Comparison of ENCODE assay signal across 7 mouse cellular contexts in genomic region chr5:103772252-103772651, GRCm38 (mm10).
DNase-seq lines count a peak whose midpoint lies in the region; ATAC-seq lines count a peak whose summit lies in the region.

No protein-coding gene starts in this region.

- no peaks in the 10 kb centered on the region for H3K9me3 ChIP-seq in liver, embryonic 11.5 days (ENCODE audit: control insufficient read depth, low read length)
- no peaks in the 10 kb centered on the region for H3K9me3 ChIP-seq in forebrain, embryonic 12.5 days
- H3K9me3 ChIP-seq in limb, embryonic 15.5 days, result no peaks in the 10 kb centered on the region
- H3K9me3 ChIP-seq in stomach, embryonic 16.5 days (replicated peaks; ENCODE audit: control insufficient read depth, low read length), result no peaks in the 10 kb centered on the region

- H3K9ac ChIP-seq in liver, embryonic 11.5 days (ENCODE audit: low read depth, low read length), result no peak overlapping the region
- H3K9ac ChIP-seq in forebrain, embryonic 12.5 days, result no peak overlapping the region
- H3K9ac ChIP-seq in limb, embryonic 15.5 days, result no peak overlapping the region
- H3K9ac ChIP-seq in stomach, embryonic 16.5 days (ENCODE audit: low read length), result no peak overlapping the region

- H3K27me3 ChIP-seq in liver, embryonic 11.5 days (replicated peaks; ENCODE audit: control insufficient read depth, insufficient read depth, low read length), result no peaks in the 10 kb centered on the region
- peaks cover 3% of the 10 kb centered on the region; the same call in 1 of the 2 replicates for H3K27me3 ChIP-seq in forebrain, embryonic 12.5 days
- no peaks in the 10 kb centered on the region for H3K27me3 ChIP-seq in limb, embryonic 15.5 days
- H3K27me3 ChIP-seq in stomach, embryonic 16.5 days (ENCODE audit: control insufficient read depth, insufficient read depth, low read length), result no peaks in the 10 kb centered on the region

- no peak overlapping the region for H3K4me3 ChIP-seq in liver, embryonic 11.5 days (ENCODE audit: low read depth, low read length)
- no peak overlapping the region for H3K4me3 ChIP-seq in forebrain, embryonic 12.5 days (replicated peaks)
- H3K4me3 ChIP-seq in limb, embryonic 15.5 days, result no peak overlapping the region
- H3K4me3 ChIP-seq in stomach, embryonic 16.5 days (replicated peaks; ENCODE audit: low read length), result no peak overlapping the region

- no peak for ATAC-seq in liver, embryonic 11.5 days (replicated peaks; ENCODE audit: low FRiP score)
- ATAC-seq in forebrain, embryonic 12.5 days (ENCODE audit: low FRiP score), result peak; percentile 40; the same call in 1 of the 2 replicates
- no peak for ATAC-seq in limb, embryonic 15.5 days (ENCODE audit: insufficient number of reproducible peaks, low FRiP score, low TSS enrichment, low read depth)
- no peak for ATAC-seq in stomach, embryonic 16.5 days (ENCODE audit: insufficient read depth, low FRiP score)

- no peaks in the 10 kb centered on the region for H3K36me3 ChIP-seq in liver, embryonic 11.5 days (ENCODE audit: control insufficient read depth, insufficient read depth, low read length)
- no peaks in the 10 kb centered on the region for H3K36me3 ChIP-seq in forebrain, embryonic 12.5 days (replicated peaks)
- no peaks in the 10 kb centered on the region for H3K36me3 ChIP-seq in limb, embryonic 15.5 days
- no peaks in the 10 kb centered on the region for H3K36me3 ChIP-seq in stomach, embryonic 16.5 days (ENCODE audit: control insufficient read depth, insufficient read depth, low read length)

- H3K27ac ChIP-seq in liver, embryonic 11.5 days (ENCODE audit: low read depth, low read length), result no peak overlapping the region
- H3K27ac ChIP-seq in forebrain, embryonic 12.5 days, result peak overlapping the region; percentile 89
- peak overlapping the region; percentile 76; the same call in 1 of the 2 replicates for H3K27ac ChIP-seq in limb, embryonic 15.5 days
- H3K27ac ChIP-seq in stomach, embryonic 16.5 days (ENCODE audit: low read length), result no peak overlapping the region

- H3K4me1 ChIP-seq in liver, embryonic 11.5 days (replicated peaks; ENCODE audit: control insufficient read depth, insufficient read depth, low read length), result peaks cover 82% of the 10 kb centered on the region
- H3K4me1 ChIP-seq in forebrain, embryonic 12.5 days, result peaks cover 41% of the 10 kb centered on the region
- peaks cover 32% of the 10 kb centered on the region for H3K4me1 ChIP-seq in limb, embryonic 15.5 days
- H3K4me1 ChIP-seq in stomach, embryonic 16.5 days (ENCODE audit: control insufficient read depth, insufficient read depth, low read length), result peaks cover 33% of the 10 kb centered on the region

- 42% methylated on average over 4 of the region's 4 CpGs for WGBS in liver, embryonic 11.5 days
- 8% methylated on average over 4 of the region's 4 CpGs for WGBS in forebrain, embryonic 12.5 days
- 18% methylated on average over 4 of the region's 4 CpGs for WGBS in limb, embryonic 15.5 days
- 22% methylated on average over 4 of the region's 4 CpGs for WGBS in stomach, embryonic 16.5 days

- no peak for DNase-seq in liver, embryonic 11.5 days (ENCODE audit: low spot score)
- DNase-seq in liver, result no peak
- no peak for DNase-seq in layer of hippocampus, adult 11-12 months (ENCODE audit: low spot score)
- DNase-seq in frontal cortex, postnatal 36 days (ENCODE audit: low spot score in 2 of 2), result no peak

- 0 out of 2 replicates have a peak overlapping the region, but pooled peaks have one; percentile 0 for H3K4me2 ChIP-seq in liver, embryonic 11.5 days
- H3K4me2 ChIP-seq in forebrain, embryonic 12.5 days, result peak overlapping the region; percentile 43
- H3K4me2 ChIP-seq in limb, embryonic 15.5 days, result no peak overlapping the region; the same call in 1 of the 2 replicates
- peak overlapping the region; percentile 42; the same call in 1 of the 2 replicates for H3K4me2 ChIP-seq in stomach, embryonic 16.5 days (ENCODE audit: low read depth, low read length)

Comparison
In these comparisons a context has a peak if more than half of its experiments do, and no peak if none do; other contexts are left out.
1. H3K27ac ChIP-seq: peak in forebrain, embryonic 12.5 days (single experiment) and limb, embryonic 15.5 days (single experiment); none in liver, embryonic 11.5 days (single experiment) and stomach, embryonic 16.5 days (single experiment).